Comparison of ENCODE assay signal across 21 mouse cellular contexts in genomic region chr7:140998853-140999700, GRCm38 (mm10). TPM values are rescaled to one million over a fixed set of nuclear protein-coding genes. Genes with fewer than 3 reads are reported as not detected.
DNase-seq lines count a peak whose midpoint lies in the region; ATAC-seq lines count a peak whose summit lies in the region.
"Had no signal": no experiment of that assay in that cellular context is flagged by ENCODE, and none has a peak within 500 bp of the region (broad histone marks: within the 10 kb centered on the region; RNA-seq: fewer than 3 reads in every experiment).

No protein-coding gene starts in this region.

- no peak overlapping the region for H3K9ac ChIP-seq in heart, embryonic 16.5 days (ENCODE audit: low read length)
- H3K9ac ChIP-seq: forebrain, embryonic 15.5 days; limb, embryonic 12.5 days had no signal

- no peaks in the 10 kb centered on the region for H3K4me1 ChIP-seq in heart, embryonic 16.5 days (ENCODE audit: control insufficient read depth, insufficient read depth, low read length)
- peaks cover 46% of the 10 kb centered on the region for H3K4me1 ChIP-seq in megakaryocyte, embryonic 14.5 days
- H3K4me1 ChIP-seq: forebrain, embryonic 15.5 days; heart, embryonic 10.5 days; hindbrain, embryonic 10.5 days; limb, embryonic 12.5 days had no signal

- 72% methylated on average over 11 of the region's 11 CpGs for WGBS in heart, embryonic 16.5 days

- no peaks in the 10 kb centered on the region for H3K36me3 ChIP-seq in heart, embryonic 16.5 days (ENCODE audit: control insufficient read depth, insufficient read depth)
- no peaks in the 10 kb centered on the region for H3K36me3 ChIP-seq in megakaryocyte, embryonic 14.5 days (replicated peaks; ENCODE audit: low read length)
- H3K36me3 ChIP-seq: forebrain, embryonic 15.5 days; heart, embryonic 10.5 days; hindbrain, embryonic 10.5 days; limb, embryonic 12.5 days had no signal

- H3K27me3 ChIP-seq in heart, embryonic 16.5 days (ENCODE audit: control insufficient read depth, insufficient read depth, low read length): no peaks in the 10 kb centered on the region
- no peaks in the 10 kb centered on the region for H3K27me3 ChIP-seq in megakaryocyte, embryonic 14.5 days (replicated peaks)
- H3K27me3 ChIP-seq: forebrain, embryonic 15.5 days; limb, embryonic 12.5 days had no signal

- no peak for ATAC-seq in heart, embryonic 16.5 days (replicated peaks; ENCODE audit: extremely low read depth, insufficient read depth, low FRiP score)
- ATAC-seq: forebrain, embryonic 15.5 days had no signal

- no peak for DNase-seq in heart, adult 18-20 months
- peak; percentile 94 for DNase-seq in 416B (ENCODE audit: low read depth)
- peak; percentile 13 for DNase-seq in brain, adult 2 months (ENCODE audit: low read depth, low spot score)
- DNase-seq in adrenal gland, adult 18-20 months (ENCODE audit: low spot score in 2 of 2): no peak
- DNase-seq in kidney, adult 11 months: no peak
- no peak for DNase-seq in frontal cortex, postnatal 10 days (ENCODE audit: low spot score in 2 of 2)
- DNase-seq: adrenal gland, postnatal 25 days; kidney, adult 8-10 months; kidney, postnatal 4 days; right cerebral cortex, postnatal 14 days; thymus, postnatal 14 days had no signal

- 0 out of 2 replicates have a peak overlapping the region, but pooled peaks have one; percentile 9 for H3K27ac ChIP-seq in heart, embryonic 16.5 days (ENCODE audit: low read length)
- H3K27ac ChIP-seq: forebrain, embryonic 15.5 days; heart, embryonic 10.5 days; hindbrain, embryonic 10.5 days; limb, embryonic 12.5 days had no signal

- no peak overlapping the region for H3K4me2 ChIP-seq in heart, embryonic 16.5 days (ENCODE audit: low read depth, low read length)
- H3K4me2 ChIP-seq: forebrain, embryonic 15.5 days; limb, embryonic 12.5 days had no signal

- no peaks in the 10 kb centered on the region for H3K9me3 ChIP-seq in heart, embryonic 16.5 days (replicated peaks; ENCODE audit: control insufficient read depth, low read length)
- peaks cover 6% of the 10 kb centered on the region; the same call in 1 of the 2 replicates for H3K9me3 ChIP-seq in megakaryocyte, embryonic 14.5 days
- H3K9me3 ChIP-seq: forebrain, embryonic 15.5 days; heart, embryonic 10.5 days; hindbrain, embryonic 10.5 days; limb, embryonic 12.5 days had no signal

- no peak overlapping the region for H3K4me3 ChIP-seq in heart, embryonic 16.5 days (ENCODE audit: low read length)
- peak overlapping the region; percentile 70 for H3K4me3 ChIP-seq in megakaryocyte, embryonic 14.5 days (replicated peaks)
- H3K4me3 ChIP-seq: forebrain, embryonic 15.5 days; heart, embryonic 10.5 days; hindbrain, embryonic 10.5 days; limb, embryonic 12.5 days had no signal

RNA-seq across cellular contexts. Expression of gene Ifitm3, which starts 11.5 kb away (rescaled TPM):
- polyA plus RNA-seq in heart, embryonic 16.5 days (2015; fragmentation: Nextera tagmentation; extraction: Ambion mirVana): 157 and 218 TPM in 2 replicates
- 100 to 1,000 TPM in 1 of 2 experiments, 10 to 100 TPM in 1; 94.8 to 129 TPM for total RNA-seq in heart, adult 18-20 months (2021)
- polyA plus RNA-seq in megakaryocyte, embryonic 14.5 days (2012; ENCODE audit: insufficient read depth, low replicate concordance): 28.6 and 151 TPM in 2 replicates
- 100 to 1,000 TPM in 1 of 2 experiments, 10 to 100 TPM in 1; 94.2 to 155 TPM for total RNA-seq in adrenal gland, adult 18-20 months (2021)

RNA-seq across cellular contexts. Expression of gene Ifitm6, which starts 18.6 kb away (rescaled TPM):
- 1.0 and 1.3 TPM in 2 replicates for polyA plus RNA-seq in heart, embryonic 16.5 days (2015; fragmentation: Nextera tagmentation; extraction: Ambion mirVana)
- total RNA-seq in heart, adult 18-20 months (2021): not detected
- polyA plus RNA-seq in megakaryocyte, embryonic 14.5 days (2012; ENCODE audit: insufficient read depth, low replicate concordance): 0.91 TPM in 1 of 2 replicates, not detected in the other
- total RNA-seq in adrenal gland, adult 18-20 months (2021): under 1 TPM; 0.64 to 0.66 TPM
- total RNA-seq: adrenal gland, postnatal 25 days; gastrocnemius, adult 8-10 months; MEL had no signal
- polyA plus RNA-seq: forebrain, embryonic 15.5 days; heart, embryonic 10.5 days; hindbrain, embryonic 10.5 days; limb, embryonic 12.5 days; stomach, embryonic 14.5 days had no signal

RNA-seq across cellular contexts. Expression of gene Gm17387, which starts 29.9 kb away (rescaled TPM):
- not detected in 2 replicates for polyA plus RNA-seq in heart, embryonic 16.5 days (2015; fragmentation: Nextera tagmentation; extraction: Ambion mirVana)
- total RNA-seq in heart, adult 18-20 months (2021): not detected
- not detected in 2 replicates for polyA plus RNA-seq in megakaryocyte, embryonic 14.5 days (2012; ENCODE audit: insufficient read depth, low replicate concordance)
- not detected for total RNA-seq in adrenal gland, adult 18-20 months (2021)
- total RNA-seq: adrenal gland, postnatal 25 days; gastrocnemius, adult 8-10 months; MEL; midbrain, postnatal 0 days had no signal
- polyA plus RNA-seq: forebrain, embryonic 15.5 days; heart, embryonic 10.5 days; hindbrain, embryonic 10.5 days; limb, embryonic 12.5 days; midbrain, postnatal 0 days; stomach, embryonic 14.5 days had no signal

RNA-seq across cellular contexts. Expression of gene Ifitm1, which starts 32.1 kb away (rescaled TPM):
- polyA plus RNA-seq in heart, embryonic 16.5 days (2015; fragmentation: Nextera tagmentation; extraction: Ambion mirVana): 24.0 and 34.8 TPM in 2 replicates
- 1 to 10 TPM; 2.6 to 8.3 TPM for total RNA-seq in heart, adult 18-20 months (2021)
- 27.5 and 76.2 TPM in 2 replicates for polyA plus RNA-seq in megakaryocyte, embryonic 14.5 days (2012; ENCODE audit: insufficient read depth, low replicate concordance)
- total RNA-seq in adrenal gland, adult 18-20 months (2021): 1 to 10 TPM; 6.9 to 9.8 TPM

RNA-seq across cellular contexts. Expression of gene Ifitm2, which starts 43.3 kb away (rescaled TPM):
- polyA plus RNA-seq in heart, embryonic 16.5 days (2015; fragmentation: Nextera tagmentation; extraction: Ambion mirVana): 525 and 571 TPM in 2 replicates
- 10 to 100 TPM; 98.8 to 99.4 TPM for total RNA-seq in heart, adult 18-20 months (2021)
- 93.8 and 722 TPM in 2 replicates for polyA plus RNA-seq in megakaryocyte, embryonic 14.5 days (2012; ENCODE audit: insufficient read depth, low replicate concordance)
- total RNA-seq in adrenal gland, adult 18-20 months (2021): 100 to 1,000 TPM; 433 to 585 TPM

Comparison
In these comparisons a context has a peak if more than half of its experiments do, and no peak if none do; other contexts are left out.
1. DNase-seq: peak in 416B (single experiment) and brain, adult 2 months (single experiment); none in heart, adult 18-20 months (0 of 2), adrenal gland, adult 18-20 months (0 of 2), kidney, adult 11 months (single experiment) and frontal cortex, postnatal 10 days (0 of 2).